Mouse (Mus musculus) embryonic facial prominence, embryonic 11.5 days (tissue): ENCODE measurements at regions not wholly inside any gene's neighbourhood (a gene's known extent, or its start where the extent isn't known, plus 50 kb on each side); places are given as distances from the start of the nearest gene placed in this dataset.
A peak's percentile ranks its signal among the peaks of the same experiment; 100 is the strongest.

Experiments
- ATAC-seq: fragments of 200-750 bp; cut with Nextera tagmentation; replicated peaks from 2 replicates; pipeline ENCODE4 v1.8.0; 2017; ENCODE audit warnings: low read depth; ENCODE audit not compliant: insufficient number of reproducible peaks, low FRiP score, low TSS enrichment
- DNase-seq: peaks from one replicate; pipeline ENCODE4 v3.0.0-alpha.2; 2015; ENCODE audit warnings: low spot score
- H3K27ac ChIP-seq: fragments of 300-500 bp; sonication (generic); replicated peaks from 2 replicates; pipeline ENCODE4 v1.5.1; 2014; ENCODE audit warnings: mild to moderate bottlenecking, low read depth, low read length, control low read depth
- H3K27me3 ChIP-seq: fragments of 300-500 bp; sonication (generic); 2 replicates; pipeline ENCODE4 v1.6.1; 2014; ENCODE audit warnings: mild to moderate bottlenecking, low read length, moderate library complexity, mixed read lengths; ENCODE audit not compliant: control insufficient read depth, insufficient read depth
- H3K36me3 ChIP-seq: fragments of 300-500 bp; sonication (generic); replicated peaks from 2 replicates; pipeline ENCODE4 v1.6.1; 2014; ENCODE audit warnings: low read depth, mild to moderate bottlenecking, low read length, moderate library complexity, mixed read lengths; ENCODE audit not compliant: control insufficient read depth, insufficient read depth
- H3K4me1 ChIP-seq: fragments of 300-500 bp; sonication (generic); 2 replicates; pipeline ENCODE4 v1.6.1; 2014; ENCODE audit warnings: low read length, mixed read lengths; ENCODE audit not compliant: control insufficient read depth, insufficient read depth
- H3K4me2 ChIP-seq: fragments of 300-500 bp; sonication (generic); 2 replicates; pipeline ENCODE4 v1.6.1; 2014; ENCODE audit warnings: low read depth, mild to moderate bottlenecking, control low read depth, low read length, moderate library complexity
- H3K4me3 ChIP-seq: fragments of 300-500 bp; sonication (generic); 2 replicates; pipeline ENCODE4 v1.5.1; 2014; ENCODE audit warnings: low read depth, low read length, control low read depth
- H3K9ac ChIP-seq: fragments of 300-500 bp; sonication (generic); replicated peaks from 2 replicates; pipeline ENCODE4 v1.6.1; 2014; ENCODE audit warnings: mild to moderate bottlenecking, control low read depth, low read length
- H3K9me3 ChIP-seq: fragments of 300-500 bp; sonication (generic); replicated peaks from 2 replicates; pipeline ENCODE4 v1.6.1; 2016; ENCODE audit warnings: mild to moderate bottlenecking, low read length, inconsistent platforms, mixed read lengths; ENCODE audit not compliant: control insufficient read depth
- WGBS: fragments of 180-500 bp; shearing (Covaris S2); extraction: QIAGEN DNeasy Blood & Tissue Kit; methylation state at CpG from one replicate; pipeline ENCODE4 v1.1.7; 2014; 5-methylcytosine and 5-hydroxymethylcytosine counted together

DNA sequence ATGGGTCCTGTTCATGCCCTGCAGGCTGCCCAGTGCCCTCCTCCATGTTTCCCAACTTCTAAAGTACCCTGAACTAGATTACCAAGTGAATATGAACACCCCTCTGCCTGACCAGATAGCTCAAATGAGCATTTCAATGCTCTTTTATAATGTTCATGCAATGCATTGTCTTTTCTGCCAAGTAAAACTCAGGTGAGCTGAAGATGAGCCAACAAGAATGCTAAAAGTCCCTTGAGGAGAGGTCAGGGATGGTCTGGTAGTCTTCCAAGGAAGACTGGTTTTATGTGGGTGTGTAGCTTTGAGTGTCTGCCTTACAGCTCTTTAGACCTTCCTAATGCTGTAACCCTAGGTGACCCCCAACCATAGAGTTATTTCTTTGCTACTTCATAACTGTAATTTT lies 58.0 kb upstream of the Abca12 start:
- ATAC-seq, result no peak
- H3K9me3 ChIP-seq, result no peaks in the 10 kb centered on the region

DNA sequence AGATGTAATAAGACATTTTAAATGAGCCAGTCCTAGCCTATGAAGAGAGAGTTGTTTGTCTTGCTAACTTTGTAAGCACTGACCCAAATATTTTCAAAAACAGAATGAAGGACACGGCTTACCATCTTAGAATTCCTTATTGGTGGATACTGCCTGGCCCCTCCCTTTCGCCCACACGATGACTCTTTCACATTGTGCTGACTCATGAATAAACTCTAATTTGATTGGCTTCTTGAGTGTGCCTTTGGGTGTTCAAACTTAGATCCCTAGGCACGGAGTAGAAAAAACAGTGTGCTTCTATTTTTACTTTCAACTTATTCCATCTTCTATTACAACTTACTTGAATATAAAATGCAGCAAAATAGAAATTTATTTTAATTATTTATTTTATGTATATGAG lies 68.4 kb upstream of the Abca12 start:
- 96% methylated on average over 4 of the region's 4 CpGs for WGBS
- H3K36me3 ChIP-seq, result no peaks in the 10 kb centered on the region
- no peak overlapping the region for H3K4me3 ChIP-seq
- no peak for ATAC-seq
- no peak for DNase-seq
- H3K9ac ChIP-seq, result no peak overlapping the region
- no peak overlapping the region for H3K27ac ChIP-seq
- H3K4me1 ChIP-seq, result no peaks in the 10 kb centered on the region
- H3K4me2 ChIP-seq, result no peak overlapping the region
- H3K27me3 ChIP-seq, result no peaks in the 10 kb centered on the region
- no peaks in the 10 kb centered on the region for H3K9me3 ChIP-seq

More for the DNA sequence above, 58.0 kb upstream of the Abca12 start:
- no peaks in the 10 kb centered on the region for H3K36me3 ChIP-seq
- H3K27me3 ChIP-seq, result no peaks in the 10 kb centered on the region
- no peak overlapping the region for H3K4me2 ChIP-seq
- H3K9ac ChIP-seq, result no peak overlapping the region
- H3K4me1 ChIP-seq, result no peaks in the 10 kb centered on the region
- H3K4me3 ChIP-seq, result no peak overlapping the region
- H3K27ac ChIP-seq, result no peak overlapping the region
- no peak for DNase-seq

DNA sequence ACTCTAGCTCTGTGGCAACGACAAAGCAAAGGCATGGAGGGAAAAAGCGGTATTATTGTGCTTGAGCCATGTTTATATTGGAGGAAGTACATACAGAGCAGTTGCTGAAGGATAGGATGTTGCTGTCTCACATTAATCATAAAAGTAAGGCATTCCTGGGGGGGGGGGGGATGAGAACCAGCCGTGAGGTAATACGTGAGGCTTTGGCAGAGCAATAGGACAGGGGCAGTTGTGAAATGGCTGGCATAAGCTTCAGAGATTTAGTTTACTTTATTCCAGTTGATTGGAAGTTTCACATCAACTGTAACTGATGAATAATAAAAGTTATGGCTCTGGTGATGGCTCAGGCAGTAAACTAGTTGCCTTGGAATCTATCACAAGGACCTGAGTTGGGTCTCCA lies 62.4 kb upstream of the Atic start:
- DNase-seq (no peak), ATAC-seq (no peak)
- Histone ChIP-seq H3K27me3 (no peaks in the 10 kb centered on the region), H3K36me3 (no peaks in the 10 kb centered on the region), H3K4me2 (no peak overlapping the region), H3K27ac (no peak overlapping the region), H3K4me1 (no peaks in the 10 kb centered on the region), H3K9ac (no peak overlapping the region), H3K4me3 (no peak overlapping the region), H3K9me3 (no peaks in the 10 kb centered on the region)
- 92% methylated on average over 4 of the region's 4 CpGs for WGBS

DNA sequence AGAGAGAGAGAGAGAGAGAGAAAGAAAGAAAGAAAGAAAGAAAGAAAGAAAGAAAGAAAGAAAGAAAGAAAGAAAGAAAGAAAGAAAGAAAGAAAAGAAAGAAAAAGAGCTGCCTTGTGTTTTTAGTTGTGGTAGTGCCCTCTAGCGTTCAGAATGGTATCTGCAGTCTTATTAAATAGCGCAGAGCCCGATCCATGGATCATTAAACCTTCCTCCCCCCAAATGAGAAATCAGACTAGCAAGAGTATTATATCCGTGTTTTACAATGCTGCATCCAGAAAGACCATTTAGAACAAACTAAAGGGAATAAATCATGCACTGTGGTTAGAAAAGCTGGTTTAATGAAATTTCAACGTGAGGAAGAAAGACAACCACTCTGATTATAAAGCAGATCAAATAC lies 51.1 kb upstream of the Atic start:
- Histone ChIP-seq H3K4me2 (no peak overlapping the region), H3K4me3 (no peak overlapping the region), H3K4me1 (no peaks in the 10 kb centered on the region), H3K27me3 (no peaks in the 10 kb centered on the region), H3K27ac (no peak overlapping the region), H3K36me3 (no peaks in the 10 kb centered on the region), H3K9me3 (no peaks in the 10 kb centered on the region), H3K9ac (no peak overlapping the region)
- DNase-seq, result peak; percentile 63
- 8% methylated on average over 5 of the region's 5 CpGs for WGBS
- ATAC-seq, result no peak

DNA sequence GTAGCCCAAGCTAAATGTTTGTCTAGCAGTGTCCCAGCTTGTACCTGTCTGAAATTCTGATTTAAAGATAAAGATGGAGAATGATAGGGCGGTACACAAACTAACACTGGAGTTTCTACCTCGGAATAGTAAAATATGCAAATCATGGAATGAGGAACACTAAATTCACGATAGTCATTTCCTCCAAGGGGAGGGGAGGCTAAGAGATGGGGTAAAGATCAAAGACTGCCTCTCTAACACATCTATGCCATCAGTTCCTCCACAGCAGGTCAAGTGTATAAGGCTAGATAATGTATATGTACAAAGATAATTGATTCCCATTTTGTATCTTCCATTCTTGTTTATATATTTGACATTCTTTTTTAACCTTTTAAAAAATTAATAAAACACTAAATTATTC lies 50.4 kb upstream of the Atic start:
- Histone ChIP-seq H3K9ac (no peak overlapping the region), H3K4me3 (no peak overlapping the region), H3K9me3 (no peaks in the 10 kb centered on the region), H3K27ac (no peak overlapping the region), H3K36me3 (no peaks in the 10 kb centered on the region), H3K27me3 (no peaks in the 10 kb centered on the region), H3K4me1 (no peaks in the 10 kb centered on the region), H3K4me2 (no peak overlapping the region)
- WGBS, result 61% methylated on average over 3 of the region's 3 CpGs
- ATAC-seq (no peak), DNase-seq (no peak)
